Mouse (Mus musculus) MEL (cell line): ENCODE results near the gene Crocc.

ENCODE experiments used
- CTCF ChIP-seq, 3 experiments: IDR thresholded peaks in 2 of 3; conservative IDR thresholded peaks in 1 of 3; 2 replicates each; pipeline ENCODE4 v1.5.1; 2011 to 2012; ENCODE audit warnings: low read length in 3 of 3, low read depth in 2 of 3, mild to moderate bottlenecking in 2 of 3, improper control_type of control experiment in 1 of 3, inconsistent platforms in 1 of 3, mixed read lengths in 1 of 3, moderate library complexity in 1 of 3; ENCODE audit not compliant: control insufficient read depth in 1 of 3, insufficient read depth in 1 of 3, poor library complexity in 1 of 3, severe bottlenecking in 1 of 3
- EP300 ChIP-seq, 2 experiments: IDR thresholded peaks; 2 replicates each; pipeline ENCODE4 v1.6.1; 2011; ENCODE audit warnings: improper control_type of control experiment in 2 of 2, low read length in 2 of 2, low read depth in 1 of 2, mild to moderate bottlenecking in 1 of 2
- GATA1 ChIP-seq: IDR thresholded peaks from 2 replicates; pipeline ENCODE4 v1.6.1; 2011; ENCODE audit warnings: low read depth, low read length, improper control_type of control experiment
- HCFC1 ChIP-seq: IDR thresholded peaks from 2 replicates; pipeline ENCODE4 v1.6.1; 2012; ENCODE audit warnings: low read depth, mild to moderate bottlenecking, inconsistent platforms, low read length, improper control_type of control experiment, moderate library complexity
- JUND ChIP-seq: IDR thresholded peaks from 2 replicates; pipeline ENCODE4 v1.6.1; 2011; ENCODE audit warnings: low read depth, mild to moderate bottlenecking, improper control_type of control experiment, low read length
- MYC ChIP-seq: IDR thresholded peaks from 2 replicates; pipeline ENCODE4 v1.6.1; 2011; ENCODE audit warnings: low read depth, mild to moderate bottlenecking, low read length, improper control_type of control experiment, moderate library complexity
- POLR2A ChIP-seq, 2 experiments: IDR thresholded peaks; 2 replicates each; pipeline ENCODE4 v1.6.1; 2011 to 2012; ENCODE audit warnings: low read length in 2 of 2, mild to moderate bottlenecking in 2 of 2, control low read depth in 1 of 2, improper control_type of control experiment in 1 of 2, low read depth in 1 of 2, moderate library complexity in 1 of 2; ENCODE audit not compliant: control insufficient read depth in 1 of 2, insufficient read depth in 1 of 2, poor library complexity in 1 of 2
- POLR2AphosphoS5 ChIP-seq: IDR thresholded peaks from 2 replicates; pipeline ENCODE4 v1.6.1; 2012; ENCODE audit warnings: low read depth, borderline replicate concordance, mild to moderate bottlenecking, inconsistent platforms, low read length, moderate library complexity, mixed read lengths
- RAD21 ChIP-seq: IDR thresholded peaks from 2 replicates; pipeline ENCODE4 v1.6.1; 2011; ENCODE audit warnings: mild to moderate bottlenecking, low read depth, low read length, improper control_type of control experiment
- TAL1 ChIP-seq: IDR thresholded peaks from 2 replicates; pipeline ENCODE4 v1.6.1; 2012; ENCODE audit warnings: mild to moderate bottlenecking, inconsistent platforms, low read length, moderate library complexity, mixed read lengths
- TCF12 ChIP-seq: IDR thresholded peaks from 2 replicates; pipeline ENCODE4 v1.6.1; 2014; ENCODE audit warnings: low read depth, mild to moderate bottlenecking, inconsistent platforms, low read length, improper control_type of control experiment, moderate library complexity
- UBTF ChIP-seq: IDR thresholded peaks from 2 replicates; pipeline ENCODE4 v1.6.1; 2012; ENCODE audit warnings: low read depth, mild to moderate bottlenecking, inconsistent platforms, low read length, improper control_type of control experiment, moderate library complexity, borderline replicate concordance; ENCODE audit not compliant: insufficient read depth
- ZC3H11A ChIP-seq: IDR thresholded peaks from 2 replicates; pipeline ENCODE4 v1.6.1; 2012; ENCODE audit warnings: low read depth, mild to moderate bottlenecking, inconsistent platforms, low read length, improper control_type of control experiment
- ZMIZ1 ChIP-seq: IDR thresholded peaks from 2 replicates; pipeline ENCODE4 v1.6.1; 2012; ENCODE audit warnings: low read depth, mild to moderate bottlenecking, inconsistent platforms, low read length, improper control_type of control experiment, moderate library complexity

DNA sequence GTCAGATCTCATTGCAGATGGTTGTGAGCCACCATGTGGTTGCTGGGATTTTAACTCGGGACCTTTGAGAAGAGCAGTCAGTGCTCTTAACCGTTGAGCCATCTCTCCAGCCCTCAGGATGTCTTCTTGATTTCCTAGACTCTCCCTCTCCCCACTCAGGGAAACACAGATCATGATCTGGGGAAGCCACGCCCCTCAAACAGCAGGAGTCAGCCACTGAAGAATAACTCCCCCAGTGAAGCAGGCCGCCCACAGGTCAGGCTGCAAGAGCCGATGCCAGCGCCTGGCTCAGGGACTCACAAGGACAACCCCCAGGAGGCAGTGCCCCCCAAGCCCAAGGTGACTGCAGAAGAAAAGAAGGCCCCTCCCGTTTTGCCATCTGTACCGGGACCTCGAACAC is 36.4 kb upstream of the Crocc start:
- TF ChIP-seq CTCF (IDR thresholded peaks at IDR 0.05 in 2 of 3, conservative IDR thresholded peaks at IDR 0.05 in 1 of 3; ENCODE audit: control insufficient read depth in 1 of 3, insufficient read depth in 1 of 3, low read depth in 2 of 3, low read length in 3 of 3, poor library complexity in 1 of 3, severe bottlenecking in 1 of 3), result no peak
- no peak for TF ChIP-seq EP300 (IDR thresholded peaks at IDR 0.05; ENCODE audit: low read depth in 1 of 2, low read length in 2 of 2)
- no peak for TF ChIP-seq TAL1
- no peak for TF ChIP-seq GATA1
- no peak for TF ChIP-seq ZC3H11A
- no peak for TF ChIP-seq MYC
- TF ChIP-seq POLR2A (IDR thresholded peaks at IDR 0.05; ENCODE audit: control insufficient read depth in 1 of 2, insufficient read depth in 1 of 2, low read depth in 1 of 2, low read length in 2 of 2, poor library complexity in 1 of 2), result no peak
- no peak for TF ChIP-seq UBTF
- TF ChIP-seq ZMIZ1, result no peak
- no peak for TF ChIP-seq TCF12
- no peak for TF ChIP-seq POLR2AphosphoS5
- TF ChIP-seq RAD21, result no peak
- TF ChIP-seq HCFC1, result no peak
- TF ChIP-seq JUND, result no peak
